In genomic region chr15:8324833-8325232, GRCm38 (mm10) we compare ENCODE assay signal across 26 mouse cellular contexts.
"Had no signal": no experiment of that assay in that cellular context is flagged by ENCODE, and none has a peak within 500 bp of the region (broad histone marks: within the 10 kb centered on the region; RNA-seq: fewer than 3 reads in every experiment).

No protein-coding gene starts in this region.

- ATAC-seq: hindbrain, postnatal 0 days; intestine, embryonic 16.5 days had no signal

- DNase-seq: gastrocnemius, postnatal 14 days; gastrocnemius, postnatal 36 days; heart, adult 11 months; heart, adult 2 months; heart, postnatal 14 days; heart, postnatal 36 days; kidney, adult 11 months; kidney, adult 2 months; kidney, adult 9 months; kidney, postnatal 10 days; kidney, postnatal 25 days; kidney, postnatal 4 days; liver; liver, embryonic 13.5 days had no signal

- H3K4me1 ChIP-seq: heart, embryonic 13.5 days; heart, embryonic 15.5 days; hindbrain, embryonic 13.5 days; hindbrain, embryonic 15.5 days; kidney, embryonic 15.5 days; limb, embryonic 10.5 days; limb, embryonic 12.5 days had no signal

- H3K27me3 ChIP-seq: heart, embryonic 13.5 days; heart, embryonic 15.5 days; hindbrain, embryonic 13.5 days; hindbrain, embryonic 15.5 days; kidney, embryonic 15.5 days; limb, embryonic 12.5 days; liver, embryonic 13.5 days had no signal

- H3K27ac ChIP-seq: heart, adult 2 months; heart, embryonic 13.5 days; heart, embryonic 15.5 days; hindbrain, embryonic 13.5 days; hindbrain, embryonic 15.5 days; hindbrain, postnatal 0 days; kidney, embryonic 15.5 days; layer of hippocampus, adult 2 months; left cerebral cortex, adult 2 months; limb, embryonic 10.5 days; limb, embryonic 12.5 days; liver, embryonic 13.5 days had no signal

- H3K9me3 ChIP-seq: heart, embryonic 13.5 days; heart, embryonic 15.5 days; hindbrain, embryonic 13.5 days; hindbrain, embryonic 15.5 days; kidney, embryonic 15.5 days; limb, embryonic 10.5 days; limb, embryonic 12.5 days; liver, embryonic 13.5 days had no signal

- H3K4me2 ChIP-seq: heart, embryonic 11.5 days; heart, embryonic 13.5 days; heart, embryonic 15.5 days; hindbrain, embryonic 13.5 days; hindbrain, embryonic 15.5 days; kidney, embryonic 15.5 days; limb, embryonic 12.5 days; liver, embryonic 13.5 days had no signal

- H3K9ac ChIP-seq: heart, embryonic 13.5 days; heart, embryonic 15.5 days; hindbrain, embryonic 13.5 days; hindbrain, embryonic 15.5 days; kidney, embryonic 15.5 days; limb, embryonic 12.5 days; liver, embryonic 13.5 days had no signal

- H3K4me3 ChIP-seq: heart, adult 2 months; heart, embryonic 13.5 days; heart, embryonic 15.5 days; hindbrain, embryonic 13.5 days; hindbrain, embryonic 15.5 days; kidney, embryonic 15.5 days; layer of hippocampus, adult 2 months; left cerebral cortex, adult 2 months; limb, embryonic 10.5 days; limb, embryonic 12.5 days; liver, embryonic 13.5 days had no signal
